Mouse (Mus musculus) bone marrow, adult 2 months (tissue): Measurements from ENCODE around the gene Tlcd1.

Experiments used
- CTCF ChIP-seq: fragments of 200-500 bp; IDR thresholded peaks from 2 replicates; pipeline ENCODE4 v1.5.1; 2011; ENCODE audit warnings: low read length, control low read depth; ENCODE audit not compliant: control insufficient read depth, insufficient read depth
- POLR2A ChIP-seq: fragments of 200-500 bp; IDR thresholded peaks from 2 replicates; pipeline ENCODE4 v1.6.1; 2011; ENCODE audit warnings: low read depth, mild to moderate bottlenecking, control low read depth, low read length, borderline replicate concordance; ENCODE audit not compliant: control insufficient read depth

- TF ChIP-seq CTCF (no peak), POLR2A (no peak)
Measured at GRCm38 (mm10) chr11:78160171-78160570, 16.3 kb upstream of the Tlcd1 start.
